Mouse (Mus musculus) adrenal gland, adult 8-10 months (tissue): ENCODE results near the gene Ippk. TPM values are rescaled to one million over a fixed set of nuclear protein-coding genes. Genes with fewer than 3 reads are reported as not detected.

Source experiments
- DNase-seq: peaks from one replicate; pipeline ENCODE4 v3.0.0; 2022
- total RNA-seq, 4 experiments: library from RNA; stranded (reverse); gene quantifications; 2 replicates each; pipeline ENCODE4 v1.2.4; 2022

Gene Ippk
- total RNA-seq, 4 experiments from 2014 or later, result 38.1 to 43.5 (median 39.4) TPM

DNA sequence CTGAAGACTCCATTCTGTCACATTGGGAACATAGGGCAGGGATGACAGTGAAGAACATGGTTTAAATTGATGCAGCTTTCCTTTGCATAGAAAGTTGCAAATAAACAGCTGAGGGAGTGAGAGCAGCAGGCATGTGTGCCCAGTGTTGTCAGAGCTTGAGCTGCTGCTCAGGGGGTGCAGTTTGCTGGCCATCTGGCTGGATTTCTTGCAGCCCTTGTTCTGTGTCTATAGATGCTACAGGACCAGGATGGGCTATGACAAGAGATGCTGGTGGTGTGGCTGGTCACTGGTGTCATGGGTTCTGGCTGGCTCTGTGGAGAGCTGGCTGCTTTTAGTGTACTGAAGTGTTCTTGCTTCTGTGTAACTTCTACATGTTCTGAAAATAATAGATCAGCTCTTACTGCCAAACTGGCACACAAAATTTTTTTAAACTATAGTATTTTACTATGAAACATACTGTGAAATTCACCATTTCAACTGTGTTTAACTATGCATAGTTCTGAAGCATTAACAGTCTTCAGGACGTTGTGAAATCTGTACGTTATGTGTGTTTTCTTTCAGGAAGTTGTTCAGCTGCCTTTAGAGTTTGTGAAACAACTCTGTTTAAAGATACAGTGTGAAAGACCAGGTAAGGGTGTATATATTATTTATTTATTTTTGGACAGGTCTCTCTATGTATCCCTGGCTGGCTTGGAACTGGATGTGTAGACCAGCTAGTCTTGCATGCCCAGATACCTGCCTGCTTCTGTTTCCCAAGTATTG is 12.4 kb downstream of the Ippk start:
- no peak for DNase-seq

- DNase-seq, result no peak
Measured at GRCm38 (mm10) chr13:49435745-49436144, 14.7 kb downstream of the Ippk start.

- DNase-seq, result no peak
Measured at GRCm38 (mm10) chr13:49436170-49436569, 15.1 kb downstream of the Ippk start.

DNA sequence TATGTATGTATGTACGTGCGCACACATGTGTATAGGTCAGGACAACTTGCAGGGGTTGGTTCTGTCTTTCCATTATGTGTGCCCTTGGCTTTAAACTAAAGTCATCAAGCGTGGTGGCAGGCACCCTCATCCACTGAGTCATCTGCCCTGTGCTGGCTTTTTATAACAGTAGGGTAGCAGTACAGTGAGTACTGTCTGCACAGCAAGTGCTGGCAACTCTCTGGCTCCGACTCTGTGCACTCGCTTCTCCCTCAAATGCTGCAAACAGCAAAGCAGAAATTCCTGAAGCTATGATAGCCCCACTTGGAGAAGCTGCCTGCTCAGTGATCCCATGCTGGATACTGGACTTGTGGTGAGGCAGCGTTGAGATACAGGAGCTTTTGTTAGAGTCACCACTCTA is 23.4 kb downstream of the Ippk start:
- DNase-seq, result no peak

GRCm38 (mm10) chr13:49449318-49449749 is 28.3 kb downstream of the Ippk start:
- peak; percentile 64 for DNase-seq

DNA sequence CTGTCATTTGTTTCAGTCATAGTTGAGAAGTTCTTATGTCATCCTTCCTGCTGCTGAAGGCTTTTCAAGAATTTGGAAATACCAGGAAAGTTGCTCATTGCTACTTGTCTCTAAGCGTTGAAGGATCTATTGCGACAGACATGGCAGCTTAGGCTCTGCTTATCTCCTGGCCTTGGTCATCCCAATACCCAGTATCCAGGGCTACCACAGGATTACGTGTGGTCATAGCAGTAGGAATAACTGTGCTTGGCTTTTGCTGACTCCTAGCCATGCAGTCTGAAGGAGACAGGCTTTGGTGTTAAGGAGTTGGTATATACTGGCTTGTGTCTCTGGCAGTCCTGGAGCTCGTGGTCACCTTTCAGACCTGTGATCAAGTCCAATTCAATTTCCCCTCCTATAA is 39.2 kb downstream of the Ippk start:
- peak; percentile 85 for DNase-seq

GRCm38 (mm10) chr13:49460692-49461414 is 39.8 kb downstream of the Ippk start:
- DNase-seq, result no peak

DNA sequence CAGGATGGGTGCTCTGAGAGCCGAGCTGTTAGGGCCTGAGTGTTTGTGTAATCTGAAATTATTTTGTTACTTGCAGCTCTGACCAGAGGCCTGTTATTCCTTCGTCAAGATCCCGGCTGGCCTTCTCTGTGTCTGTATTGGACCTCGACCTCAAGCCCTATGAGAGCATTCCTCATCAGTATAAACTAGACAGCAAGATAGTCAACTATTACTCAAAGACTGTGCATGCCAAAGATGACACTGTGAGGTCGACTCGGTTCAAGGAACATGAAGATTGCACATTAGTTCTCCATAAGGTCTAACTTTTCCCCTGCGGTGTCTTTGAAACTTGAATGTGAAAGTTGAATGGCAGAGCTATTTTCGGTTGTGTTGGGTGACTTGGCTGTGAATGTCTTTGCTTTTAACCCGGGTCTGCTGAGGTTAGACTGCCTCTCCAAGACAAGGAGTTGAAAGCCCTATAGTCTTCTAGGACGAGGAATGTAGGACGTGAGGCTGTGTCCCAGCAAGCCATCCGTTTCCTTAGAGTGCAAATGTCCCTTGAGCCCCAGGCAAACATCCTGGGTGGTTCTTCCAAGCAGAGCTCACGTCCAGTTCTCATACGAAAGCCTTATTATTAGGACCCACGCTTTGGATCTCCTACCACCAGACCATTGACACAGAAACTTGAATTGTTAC is 40.5 kb downstream of the Ippk start:
- DNase-seq, result peak; percentile 82

GRCm38 (mm10) chr13:49462921-49463320 is 41.9 kb downstream of the Ippk start:
- no peak for DNase-seq

GRCm38 (mm10) chr13:49465875-49466274 is 44.8 kb downstream of the Ippk start:
- no peak for DNase-seq

- DNase-seq, result no peak
Measured at GRCm38 (mm10) chr13:49466393-49467075, 45.5 kb downstream of the Ippk start.

GRCm38 (mm10) chr13:49467585-49467984 is 46.5 kb downstream of the Ippk start:
- DNase-seq, result no peak

- no peak for DNase-seq
Measured at GRCm38 (mm10) chr13:49469002-49469401, 48.0 kb downstream of the Ippk start.

DNA sequence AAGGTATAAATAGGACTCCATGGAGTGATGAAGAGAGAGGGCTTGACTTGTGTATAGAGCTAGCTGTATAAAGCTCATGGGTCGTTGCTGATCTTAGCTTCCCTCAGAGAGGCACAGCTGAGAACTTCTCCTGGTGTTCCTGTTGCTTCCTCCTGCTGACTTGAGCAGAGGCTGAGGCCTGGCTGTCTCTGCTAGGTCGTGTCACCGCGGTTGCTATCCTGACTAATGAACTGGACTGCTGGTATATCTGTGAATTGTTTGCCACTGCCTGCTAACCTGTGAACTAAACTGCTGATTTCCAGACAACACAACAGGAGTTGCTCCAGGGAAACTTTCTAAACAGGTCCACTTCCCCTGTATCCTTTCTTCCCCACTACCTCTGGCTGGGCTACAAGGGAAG is 49.3 kb downstream of the Ippk start:
- DNase-seq, result no peak

DNA sequence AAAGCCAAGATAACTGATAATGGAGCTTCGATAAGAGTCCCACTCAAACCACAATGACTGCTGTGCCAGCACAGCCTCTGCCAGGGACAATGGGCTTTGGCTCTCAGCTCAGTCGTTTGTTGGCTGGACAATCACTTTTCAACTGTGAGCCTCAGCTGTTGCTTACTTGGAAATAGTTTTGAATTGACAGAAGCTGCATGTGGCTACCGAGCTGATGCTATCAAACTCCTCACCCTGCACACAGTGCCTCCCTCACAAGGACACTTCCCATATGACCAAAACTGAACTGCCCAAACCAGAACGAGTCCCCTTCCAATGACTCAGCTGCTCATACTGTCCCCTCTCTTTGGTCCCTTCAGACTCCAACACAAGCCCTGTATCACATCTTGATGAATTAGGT is 49.8 kb downstream of the Ippk start:
- DNase-seq, result no peak

DNA sequence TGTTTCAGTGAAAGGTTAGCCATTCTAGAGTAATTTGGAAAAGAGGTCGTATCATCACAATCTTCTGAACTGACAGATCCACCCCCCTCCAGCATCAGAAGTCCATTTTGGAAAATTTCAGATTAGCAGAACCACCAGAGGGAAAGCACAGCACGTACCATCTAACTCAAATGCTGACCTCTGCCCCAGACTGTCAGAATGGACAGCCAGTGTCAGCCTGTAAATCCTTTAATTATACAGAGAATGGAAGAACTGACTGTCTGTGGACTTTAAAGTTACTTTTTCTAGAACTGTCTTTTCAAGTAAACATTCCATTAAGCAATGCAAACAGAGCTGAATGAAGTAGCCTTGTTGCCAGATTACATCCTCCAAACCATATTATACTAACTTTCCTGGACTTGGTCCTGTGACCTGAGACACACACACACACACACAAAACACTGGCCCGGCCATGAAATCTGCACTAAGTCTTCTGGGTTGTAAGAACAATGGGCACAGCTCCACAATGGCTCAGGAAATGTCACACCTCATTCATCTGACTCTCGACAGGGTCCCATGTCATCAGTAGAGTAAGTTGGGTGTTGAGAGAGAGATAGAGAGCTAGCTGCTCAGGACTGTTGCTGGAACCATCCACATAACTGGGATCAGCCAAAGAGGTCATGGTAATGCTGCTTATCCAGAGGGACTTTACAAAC is 51.1 kb downstream of the Ippk start:
- DNase-seq, result no peak

- no peak for DNase-seq
Measured at GRCm38 (mm10) chr13:49472676-49473005, 51.6 kb downstream of the Ippk start.

DNA sequence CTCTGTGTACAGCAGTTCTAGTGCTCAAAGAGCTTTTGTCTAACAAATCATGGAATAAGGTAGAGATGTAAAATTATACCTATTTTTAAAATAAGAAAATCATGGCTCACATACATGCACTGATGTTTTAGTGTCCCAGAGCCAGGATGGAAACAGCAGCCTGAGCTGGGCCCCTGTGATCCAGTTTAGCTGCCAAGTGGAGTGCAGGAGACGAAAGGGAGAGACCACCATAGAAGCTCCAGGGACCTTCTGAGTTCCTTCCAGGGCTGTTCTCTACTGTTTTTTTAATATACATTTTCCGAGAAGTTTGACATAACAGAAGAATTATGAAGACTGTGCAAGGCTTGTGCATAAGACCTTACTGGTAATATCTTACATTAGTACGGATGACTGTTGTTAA is 56.8 kb downstream of the Ippk start:
- DNase-seq, result no peak

GRCm38 (mm10) chr13:49478851-49479374 is 57.9 kb downstream of the Ippk start:
- no peak for DNase-seq

- no peak for DNase-seq
Measured at GRCm38 (mm10) chr13:49479399-49479798, 58.4 kb downstream of the Ippk start.

DNA sequence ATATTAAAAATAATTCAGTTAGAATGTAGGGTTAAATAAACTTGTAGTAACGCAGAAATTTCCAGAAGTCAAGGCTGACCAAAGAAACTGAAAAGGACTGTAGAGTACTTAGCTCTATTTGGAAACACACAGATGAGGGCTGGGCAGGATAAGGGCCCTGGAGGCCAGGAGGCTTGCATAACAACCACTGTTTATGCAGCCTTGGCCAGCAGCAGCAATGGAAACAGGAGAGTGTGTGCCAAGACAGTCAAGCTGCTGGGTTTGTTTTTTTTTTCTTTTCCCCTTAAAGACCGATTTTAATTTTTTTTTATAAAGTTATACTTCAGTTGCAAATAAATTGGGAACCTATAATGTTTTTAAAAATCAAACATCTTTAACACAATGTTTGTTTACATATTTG is 59.0 kb downstream of the Ippk start:
- peak; percentile 85 for DNase-seq

- no peak for DNase-seq
Measured at GRCm38 (mm10) chr13:49480551-49480950, 59.5 kb downstream of the Ippk start.
